Mouse (Mus musculus) heart, adult 2 months (tissue): ENCODE results near the gene Itgal.

ENCODE experiments used
- CTCF ChIP-seq: fragments of 200-600 bp; IDR thresholded peaks from 2 replicates; pipeline ENCODE4 v1.8.1; 2022; ENCODE audit warnings: antibody characterized with exemption, mild to moderate bottlenecking, moderate library complexity
- EP300 ChIP-seq: fragments of 200-500 bp; IDR thresholded peaks from 2 replicates; pipeline ENCODE4 v1.6.1; 2011; ENCODE audit warnings: low read depth, low read length, control low read depth; ENCODE audit not compliant: insufficient read depth
- POLR2A ChIP-seq: fragments of 200-500 bp; IDR thresholded peaks from 2 replicates; pipeline ENCODE4 v1.6.1; 2011; ENCODE audit warnings: mild to moderate bottlenecking, low read depth, low read length, control low read depth; ENCODE audit not compliant: insufficient read depth

DNA sequence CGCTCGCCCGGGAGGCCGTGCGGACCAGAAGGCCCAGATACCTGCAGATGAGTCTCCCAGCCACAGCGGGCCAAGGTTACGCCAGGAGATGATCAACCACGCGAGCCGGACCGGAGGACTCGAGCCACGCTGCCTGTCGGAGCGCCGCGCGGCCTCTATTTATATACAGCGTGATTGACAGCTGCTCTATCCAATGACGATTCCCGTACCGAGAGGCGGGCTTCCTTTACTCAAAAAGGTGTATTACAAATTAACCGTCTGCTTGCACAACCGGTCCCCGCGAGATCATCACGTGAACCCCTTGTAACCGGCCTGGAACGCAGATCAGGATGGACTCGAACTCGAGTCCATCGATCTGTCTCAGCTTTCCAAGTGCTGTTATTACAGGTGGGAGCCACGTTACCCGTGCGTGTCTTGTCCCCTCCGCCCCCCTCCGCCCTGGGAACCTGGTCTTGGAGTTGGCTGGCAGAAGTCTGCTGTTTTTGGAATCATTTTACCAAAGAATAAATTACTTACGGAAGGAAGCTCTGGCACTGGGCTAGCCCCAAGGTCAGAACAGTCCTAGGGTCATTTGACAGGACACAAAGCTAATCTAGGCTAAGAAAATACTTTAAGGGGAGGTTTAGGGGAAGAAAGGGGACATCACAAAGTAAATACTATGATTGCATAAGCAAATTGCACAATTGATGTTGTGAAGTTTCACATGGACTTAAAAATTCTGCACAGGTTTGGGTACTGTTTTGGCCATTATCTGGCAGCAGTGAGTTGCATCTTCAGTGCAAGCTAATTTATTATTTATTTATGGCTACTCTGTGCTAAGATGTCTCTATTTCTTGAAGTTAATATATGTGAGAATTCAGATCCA, 21.9 kb upstream of the Itgal start, which contains the start of gene Sephs2:
- TF ChIP-seq CTCF (no peak), POLR2A (peak; percentile 98), EP300 (0 out of 2 replicates have a peak, but pooled peaks have one; percentile 54)
